Mouse (Mus musculus) T-helper 2 cell (primary cell): ENCODE data around the gene Lpar6.

ENCODE experiments used
- in situ Hi-C: fragments of 300-600 bp; cut with MboI, MseI; formaldehyde crosslinking; loops from one replicate; pipeline ENCODE4 v1.15.1; 2025; ENCODE audit warnings: high pct_unique_total_duplicates

Lpar6 gene

GRCm38 (mm10) chr14:73255426-73255970 lies 17.8 kb downstream of the Lpar6 start:
- in situ Hi-C loops: loop anchor here (10.0 kb wide), 1 partner anchor 151 kb away; no protein-coding TSS in a partner anchor

GRCm38 (mm10) chr14:73257348-73257747 lies 19.7 kb downstream of the Lpar6 start:
- in situ Hi-C loops: loop anchor here (10.0 kb wide), 1 partner anchor 153 kb away; no protein-coding TSS in a partner anchor

- in situ Hi-C loops: loop anchor here (10.0 kb wide), 1 partner anchor 153 kb away; no protein-coding TSS in a partner anchor
Measured at GRCm38 (mm10) chr14:73258181-73258580, 20.5 kb downstream of the Lpar6 start.

GRCm38 (mm10) chr14:73262210-73262609 lies 24.5 kb downstream of the Lpar6 start:
- in situ Hi-C loops: no loop called here

- in situ Hi-C loops: no loop called here
Measured at GRCm38 (mm10) chr14:73266166-73266565, 28.5 kb downstream of the Lpar6 start.

GRCm38 (mm10) chr14:73271807-73272206 lies 34.1 kb downstream of the Lpar6 start:
- in situ Hi-C loops: no loop called here

GRCm38 (mm10) chr14:73279096-73279495 lies 41.4 kb downstream of the Lpar6 start:
- in situ Hi-C loops: no loop called here

- in situ Hi-C loops: no loop called here
Measured at GRCm38 (mm10) chr14:73280996-73281395, 43.3 kb downstream of the Lpar6 start.

GRCm38 (mm10) chr14:73289915-73290314 lies 52.2 kb downstream of the Lpar6 start:
- in situ Hi-C loops: no loop called here

GRCm38 (mm10) chr14:73292434-73292833 lies 54.7 kb downstream of the Lpar6 start:
- in situ Hi-C loops: no loop called here
